Mouse (Mus musculus) urinary bladder, postnatal 36 days (tissue): ENCODE measurements around the gene Kpna7.
A peak's percentile ranks its signal among the peaks of the same experiment; 100 is the strongest.

Source experiments
- DNase-seq, 2 experiments: peaks; one replicate each; pipeline ENCODE4 v3.0.0; 2022; ENCODE audit warnings: low spot score in 2 of 2, mixed read lengths in 1 of 2

The Kpna7 gene

GRCm38 (mm10) chr5:144964465-144964864, 119.4 kb downstream of the Kpna7 start:
- no peak for DNase-seq

DNA sequence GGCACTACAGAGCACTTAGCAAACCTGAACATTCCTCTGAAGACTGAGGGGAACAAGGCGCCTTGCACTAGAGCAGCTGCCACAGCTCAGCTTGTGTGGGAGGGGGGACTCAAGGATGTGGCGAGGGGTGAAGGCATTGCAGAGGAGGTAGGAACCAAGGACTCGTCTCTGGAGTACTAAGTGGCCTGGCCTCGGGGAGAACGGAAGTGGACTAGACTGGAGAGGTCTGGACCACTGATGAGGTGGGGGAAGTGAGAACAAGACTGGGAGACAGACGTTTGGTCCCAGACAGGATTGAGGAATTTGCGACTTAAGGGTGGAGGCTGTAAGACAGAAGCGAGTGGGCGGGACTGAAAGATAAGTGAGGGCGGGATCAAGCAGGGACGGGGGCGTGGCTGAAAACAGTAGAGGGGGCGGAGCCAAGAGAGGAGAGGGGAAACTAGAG, 120.0 kb downstream of the Kpna7 start:
- peak in 1 of 2 experiments; percentile 60 for DNase-seq

- DNase-seq = no peak
Observed at GRCm38 (mm10) chr5:144963401-144963800, 120.4 kb downstream of the Kpna7 start.

DNA sequence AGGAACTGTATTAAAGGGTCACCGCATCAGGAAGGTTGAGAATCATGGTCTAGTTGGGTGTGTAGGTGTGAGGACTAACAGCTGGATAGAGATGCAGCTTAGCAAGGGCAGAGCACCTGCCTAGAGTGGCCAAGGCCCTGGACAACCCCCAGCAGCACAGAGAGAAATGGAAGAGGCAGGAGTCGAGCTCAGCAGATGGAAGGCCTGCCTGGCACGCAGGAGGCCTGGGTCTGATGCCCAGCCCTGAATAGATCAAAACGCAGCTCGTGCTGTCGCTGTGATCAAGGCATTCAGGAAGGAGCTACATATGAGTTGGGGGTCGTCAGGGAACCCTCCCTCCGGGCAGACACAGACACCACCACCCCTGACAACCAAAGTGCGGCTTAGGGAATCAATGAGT, 125.6 kb downstream of the Kpna7 start:
- no peak for DNase-seq

GRCm38 (mm10) chr5:144954432-144954831, 129.4 kb downstream of the Kpna7 start:
- DNase-seq = no peak

- no peak for DNase-seq
Observed at GRCm38 (mm10) chr5:144952592-144952991, 131.2 kb downstream of the Kpna7 start.

DNA sequence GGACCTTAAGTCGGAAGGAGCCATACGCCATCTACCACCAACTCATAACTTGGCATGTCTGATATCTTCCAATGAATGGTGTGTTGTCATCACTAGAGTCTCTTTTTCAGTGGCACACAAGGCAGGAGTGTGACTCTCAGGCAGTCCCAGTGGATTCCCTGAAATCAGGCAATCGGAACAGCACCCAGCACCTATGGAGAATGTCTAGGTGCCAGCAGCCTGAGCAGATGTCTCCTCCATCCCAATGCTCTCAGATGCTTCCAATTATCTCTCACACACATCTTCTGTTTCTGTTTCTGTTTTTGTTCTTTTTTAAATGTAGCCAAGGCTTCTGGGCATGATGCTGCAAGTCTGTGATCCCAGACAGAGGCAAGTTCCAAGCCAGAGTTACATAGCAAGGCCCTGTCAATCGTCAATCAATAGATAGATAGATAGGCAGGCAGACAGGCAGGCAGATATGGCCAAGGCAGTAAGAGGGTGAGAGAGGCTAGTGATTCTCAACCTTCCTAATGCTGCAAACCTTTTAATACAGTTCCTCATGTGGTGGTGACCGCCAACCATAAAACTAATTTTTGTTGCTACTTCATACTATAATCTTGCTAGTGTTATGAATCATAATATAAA, 133.3 kb downstream of the Kpna7 start:
- no peak for DNase-seq

DNA sequence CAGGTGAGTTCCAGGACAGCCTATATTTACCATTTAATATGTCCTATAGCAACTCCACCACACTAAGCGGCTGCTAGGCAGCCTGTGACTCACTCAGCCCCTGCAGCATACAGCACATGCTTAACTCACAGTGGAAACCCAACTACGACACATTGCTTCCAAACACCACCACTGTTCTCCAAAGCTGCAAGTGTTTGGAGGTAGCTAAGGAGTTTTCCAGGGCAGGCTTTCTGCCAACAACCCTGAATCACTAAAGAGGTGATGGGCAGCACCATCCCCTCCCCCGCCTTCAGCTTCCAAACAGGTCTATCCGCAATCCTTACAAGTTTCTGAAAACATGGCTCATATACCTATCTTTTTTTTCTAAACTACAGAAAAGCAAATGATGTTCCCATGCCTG, 134.0 kb downstream of the Kpna7 start:
- peak; percentile 22 to 55 for DNase-seq

DNA sequence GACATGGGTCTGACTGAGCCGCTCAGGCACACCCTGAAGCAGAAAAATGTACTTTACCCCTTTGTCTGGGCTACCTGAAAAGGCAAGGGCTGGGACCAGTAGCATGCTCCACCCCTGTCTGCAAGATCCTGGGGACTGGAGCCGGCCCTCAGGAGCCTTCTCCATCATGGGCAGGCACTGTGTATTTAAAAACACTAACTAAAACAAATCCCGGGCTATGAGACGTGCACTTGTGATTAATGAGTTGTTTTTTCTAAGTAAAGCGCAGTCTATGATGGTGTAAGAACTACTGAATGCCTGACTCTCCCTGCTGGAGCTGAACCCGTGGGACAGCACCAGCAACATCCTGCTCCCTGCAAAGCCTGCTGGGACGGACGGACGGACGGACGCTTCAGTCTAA, 135.4 kb downstream of the Kpna7 start:
- no peak for DNase-seq

- DNase-seq = no peak
Observed at GRCm38 (mm10) chr5:144948002-144948401, 135.8 kb downstream of the Kpna7 start.

GRCm38 (mm10) chr5:144946032-144946431, 137.8 kb downstream of the Kpna7 start:
- DNase-seq = peak in 1 of 2 experiments; percentile 48

- DNase-seq = peak in 1 of 2 experiments; percentile 62
Observed at GRCm38 (mm10) chr5:144944932-144945331, 138.9 kb downstream of the Kpna7 start.

DNA sequence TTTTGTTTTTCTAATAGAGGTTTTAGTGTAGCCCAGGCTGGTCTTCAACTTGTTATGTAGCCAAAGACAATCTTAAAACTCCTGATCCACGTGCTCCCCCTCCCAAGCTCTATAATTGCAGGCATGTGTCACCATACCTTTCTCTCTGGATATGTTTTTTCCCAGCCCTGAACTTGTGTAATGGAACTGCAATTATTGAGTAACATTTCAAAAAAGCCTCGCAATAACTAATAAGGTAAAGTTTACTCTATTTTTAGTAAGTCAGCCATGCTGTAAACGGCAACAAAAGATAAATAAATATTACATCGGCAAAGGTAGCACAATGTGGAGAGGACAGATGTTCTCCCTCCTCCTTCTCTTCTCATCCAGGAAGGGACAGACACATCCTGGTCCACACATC, 139.5 kb downstream of the Kpna7 start:
- no peak for DNase-seq

- DNase-seq = no peak
Observed at GRCm38 (mm10) chr5:144943346-144943745, 140.5 kb downstream of the Kpna7 start.

GRCm38 (mm10) chr5:144942431-144942830, 141.4 kb downstream of the Kpna7 start:
- no peak for DNase-seq

DNA sequence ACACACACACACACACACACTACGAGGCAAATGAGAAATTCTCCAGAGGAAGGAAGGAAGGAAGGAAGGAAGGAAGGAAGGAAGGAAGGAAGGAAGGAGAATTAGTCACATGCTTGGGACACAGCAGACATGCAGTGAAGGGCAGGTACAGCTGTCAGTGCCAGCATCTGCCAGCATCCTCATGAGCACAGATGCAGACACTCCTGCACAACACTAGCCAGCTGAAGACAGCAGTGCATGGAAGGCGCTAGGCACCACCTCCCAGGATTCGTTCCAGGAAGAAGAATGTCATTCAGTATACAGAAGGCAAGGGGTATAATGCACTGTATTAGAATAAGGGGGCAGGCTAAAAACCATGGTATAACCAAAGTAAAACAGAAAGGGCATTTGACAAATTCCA, 142.9 kb downstream of the Kpna7 start:
- no peak for DNase-seq

DNA sequence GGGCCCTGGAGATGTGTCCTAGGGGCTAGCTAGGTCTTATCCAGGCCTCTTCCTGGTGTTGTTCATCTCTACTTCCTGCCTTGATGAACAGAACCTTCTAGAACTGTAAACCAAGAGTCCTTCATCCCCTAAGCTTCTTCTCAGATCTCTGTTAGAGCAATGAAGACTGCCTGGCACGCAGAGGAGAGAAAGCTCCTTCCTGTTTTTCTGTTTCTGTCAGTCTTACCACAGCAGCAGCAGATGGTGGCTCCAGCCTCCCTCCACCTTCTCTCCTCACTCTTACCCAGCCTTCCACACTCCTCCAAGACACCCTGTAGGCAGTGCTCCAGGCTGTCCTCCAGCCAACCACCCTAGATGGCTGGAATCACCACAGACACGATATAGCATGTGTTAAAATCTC, 146.5 kb downstream of the Kpna7 start:
- DNase-seq = no peak
